Mouse (Mus musculus): ENCODE measurements around the gene Sdk2.

The Sdk2 gene

GRCm38 (mm10) chr11:113787009-113787408 lies 279.8 kb downstream of the Sdk2 start:
- no peak for DNase-seq

- DNase-seq: no peak
Observed at GRCm38 (mm10) chr11:113786395-113786794, 280.5 kb downstream of the Sdk2 start.

- peak; percentile 82 for DNase-seq
Observed at GRCm38 (mm10) chr11:113785406-113786171, 281.3 kb downstream of the Sdk2 start.

- DNase-seq: no peak
Observed at GRCm38 (mm10) chr11:113784656-113785396, 282.0 kb downstream of the Sdk2 start.

- no peak for DNase-seq
Observed at GRCm38 (mm10) chr11:113782496-113782895, 284.4 kb downstream of the Sdk2 start.

- DNase-seq: no peak
Observed at GRCm38 (mm10) chr11:113782006-113782405, 284.8 kb downstream of the Sdk2 start.

DNA sequence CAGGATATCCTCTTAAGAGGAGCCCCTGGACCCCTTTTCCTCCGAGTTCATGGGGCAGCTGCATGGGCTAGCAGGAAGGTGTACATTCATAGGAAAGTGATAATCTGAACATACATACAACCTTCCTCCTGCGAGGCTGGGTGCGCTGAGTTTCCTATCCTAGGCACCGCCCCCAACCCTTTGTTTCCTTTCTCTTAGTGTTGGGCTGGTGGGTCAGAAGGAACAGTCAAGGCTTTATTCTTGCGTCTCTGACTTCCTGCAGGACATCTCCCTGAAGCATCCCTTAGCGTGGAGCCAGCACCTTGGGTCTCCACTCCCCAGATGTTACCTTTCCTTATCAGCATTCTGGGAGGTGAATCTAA lies 287.2 kb downstream of the Sdk2 start:
- no peak for DNase-seq

DNA sequence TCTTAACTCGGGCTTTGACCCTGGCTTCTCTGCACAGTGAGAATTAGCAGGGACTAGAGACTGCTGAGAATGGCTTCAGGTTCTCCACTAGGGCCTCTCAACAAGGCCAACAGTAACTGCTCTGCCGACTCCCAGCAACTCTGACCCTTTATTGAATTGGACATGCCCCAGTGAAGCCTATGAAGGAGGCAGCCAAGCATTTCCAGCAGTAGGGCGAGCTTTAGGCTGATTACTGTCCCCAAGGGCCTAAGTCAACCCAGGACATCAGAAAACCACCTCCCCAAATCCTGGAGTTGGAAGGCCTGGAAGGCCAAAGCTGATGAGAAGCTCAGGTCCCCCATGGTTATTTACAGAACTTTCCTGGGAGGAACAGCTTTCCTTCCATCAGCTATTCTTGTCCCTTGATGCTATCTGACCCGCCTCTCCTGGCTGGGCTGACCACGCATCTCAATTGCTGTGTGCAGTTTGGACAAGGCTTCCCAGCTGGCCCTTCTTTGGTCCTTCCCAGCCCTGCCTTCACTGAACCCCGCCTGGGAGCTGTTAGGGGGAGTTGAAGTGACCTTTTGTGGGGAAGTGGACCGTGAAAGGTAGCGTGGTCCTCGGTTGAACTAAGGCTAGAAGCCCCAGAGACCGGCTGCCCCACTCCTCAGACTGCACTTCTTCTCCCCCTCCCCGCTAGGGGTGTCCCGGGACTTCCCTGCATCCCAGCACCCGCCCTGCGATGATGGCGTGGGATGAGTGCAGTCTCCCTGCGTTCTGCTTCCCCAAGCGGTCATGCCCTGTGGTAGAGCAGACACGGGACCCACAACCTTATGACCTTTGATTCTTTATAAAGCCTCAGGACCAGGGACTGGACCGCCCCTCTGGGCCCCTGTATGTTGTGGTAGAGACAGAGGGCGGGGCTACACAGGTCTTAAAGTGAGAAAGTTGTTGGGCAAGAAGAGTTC lies 287.8 kb downstream of the Sdk2 start:
- peak; percentile 60 for DNase-seq

- DNase-seq: no peak
Observed at GRCm38 (mm10) chr11:113777878-113778464, 288.9 kb downstream of the Sdk2 start.

- no peak for DNase-seq
Observed at GRCm38 (mm10) chr11:113776851-113777511, 289.9 kb downstream of the Sdk2 start.

DNA sequence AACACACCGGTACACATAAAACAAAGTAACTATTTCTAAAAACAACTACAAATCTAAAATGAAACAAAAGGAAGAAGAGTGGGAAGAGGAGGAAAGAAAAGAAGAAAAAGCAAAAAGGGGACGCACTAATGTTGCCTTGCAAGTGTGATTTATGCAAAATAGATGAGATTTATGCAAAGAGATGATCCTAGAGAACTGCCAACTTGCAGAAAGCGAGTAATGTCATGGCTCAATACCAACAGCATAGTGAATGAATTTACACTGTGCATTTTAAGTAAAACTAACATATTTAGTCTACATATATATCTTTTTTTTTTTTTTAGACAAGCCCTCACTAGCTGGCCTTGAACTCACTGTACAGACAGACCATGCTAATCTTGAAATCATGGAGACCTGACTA lies 292.1 kb downstream of the Sdk2 start:
- no peak for DNase-seq

- no peak for DNase-seq
Observed at GRCm38 (mm10) chr11:113773191-113773590, 293.7 kb downstream of the Sdk2 start.

DNA sequence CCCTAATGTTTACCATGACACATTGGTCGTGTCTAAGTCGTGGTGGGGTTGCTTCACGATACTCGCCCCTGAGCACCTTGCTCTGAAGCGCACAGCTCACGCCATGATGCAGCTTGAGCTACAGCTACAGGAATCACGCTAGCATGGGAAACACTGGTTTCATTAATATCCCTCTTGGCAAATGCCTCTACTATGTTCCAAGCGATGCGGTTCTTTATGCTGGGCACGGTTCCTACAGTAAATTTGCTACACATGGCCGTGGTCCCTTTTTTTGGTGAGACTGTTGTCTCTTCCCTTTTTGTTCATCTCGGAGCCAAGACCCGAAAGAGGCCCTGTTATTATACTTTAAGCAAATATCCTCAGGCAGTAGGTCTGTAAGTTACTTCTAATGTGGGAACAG lies 295.7 kb downstream of the Sdk2 start:
- no peak for DNase-seq

DNA sequence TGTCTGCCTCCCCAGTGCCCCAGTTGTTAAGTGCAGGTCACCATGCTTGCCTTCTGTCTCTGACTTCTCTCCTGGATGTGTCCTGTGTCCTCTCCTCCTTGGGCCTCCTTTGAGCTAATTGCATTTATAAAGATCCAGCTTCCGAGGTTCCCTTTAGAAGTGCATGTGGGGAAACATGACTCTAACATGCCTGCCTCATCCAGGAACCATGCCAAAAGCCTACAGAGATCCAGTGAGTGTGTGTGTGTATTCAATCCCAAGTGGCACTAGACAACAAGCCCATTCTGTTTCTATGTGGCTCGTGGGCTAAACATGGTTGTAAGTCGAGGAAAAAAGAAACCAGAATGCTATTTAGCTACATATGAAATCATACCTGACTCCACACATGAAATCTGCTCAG lies 298.5 kb downstream of the Sdk2 start:
- DNase-seq: no peak

DNA sequence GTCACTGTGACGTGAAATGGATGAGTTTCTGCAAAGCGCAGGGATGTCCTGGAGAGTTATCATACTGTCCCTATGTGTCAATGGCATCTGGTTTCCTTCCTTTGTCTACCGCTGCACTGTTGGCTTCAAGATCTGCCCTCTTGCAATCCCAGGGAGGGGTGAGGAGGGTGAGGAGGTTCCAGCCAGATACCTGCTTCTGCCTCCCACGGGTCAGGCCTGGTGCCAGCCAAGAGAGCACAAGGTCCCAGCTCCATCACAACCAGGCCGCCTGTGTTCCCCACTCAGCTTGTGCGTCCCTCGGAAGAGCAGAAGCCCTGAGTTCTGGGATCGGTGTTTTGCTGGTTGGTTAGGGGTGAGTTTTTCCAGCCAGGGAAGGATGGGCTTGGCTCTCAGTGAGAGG lies 299.6 kb downstream of the Sdk2 start:
- DNase-seq: no peak

DNA sequence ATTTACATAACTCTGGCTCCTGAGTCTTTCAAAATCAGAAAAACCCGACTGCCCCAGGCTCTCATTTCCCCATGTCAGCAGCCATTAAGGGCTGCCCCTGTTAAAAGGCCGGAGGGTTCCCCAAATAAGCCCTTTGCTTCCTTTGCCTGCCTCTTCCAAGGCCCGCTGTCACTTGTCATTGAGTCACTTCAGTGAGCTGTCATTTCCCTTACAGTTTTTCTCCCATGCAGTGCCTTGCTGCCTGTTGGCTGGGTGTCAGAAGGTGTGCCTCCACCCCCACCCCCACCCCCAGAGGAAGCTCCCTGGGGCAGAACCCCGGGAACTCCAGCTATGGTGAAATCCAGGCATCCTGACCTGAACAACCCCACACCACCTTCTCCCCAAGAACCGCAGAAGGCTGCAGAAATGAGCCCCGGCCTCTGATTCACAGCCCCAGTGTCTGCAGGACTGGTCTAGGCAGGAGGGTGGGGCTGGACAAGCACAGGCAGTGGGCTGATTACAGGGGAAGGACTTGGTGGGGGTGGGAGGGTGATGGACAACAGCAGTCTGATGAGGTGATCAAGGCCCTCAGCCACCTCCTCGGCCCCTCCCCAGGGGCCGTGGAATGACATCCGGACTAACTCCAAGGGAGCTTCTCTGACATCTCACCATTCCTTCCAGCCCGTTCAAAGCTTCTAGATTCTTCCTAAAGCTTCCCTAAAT lies 300.4 kb downstream of the Sdk2 start:
- no peak for DNase-seq

GRCm38 (mm10) chr11:113764132-113764849 lies 302.6 kb downstream of the Sdk2 start:
- no peak for DNase-seq

GRCm38 (mm10) chr11:113763449-113763848 lies 303.4 kb downstream of the Sdk2 start:
- DNase-seq: no peak

- no peak for DNase-seq
Observed at GRCm38 (mm10) chr11:113762136-113762797, 304.6 kb downstream of the Sdk2 start.

- no peak for DNase-seq
Observed at GRCm38 (mm10) chr11:113761646-113762045, 305.2 kb downstream of the Sdk2 start.
